Mouse (Mus musculus) midbrain, postnatal 0 days (tissue): ENCODE results near the gene Lime1. TPM values are rescaled to one million over a fixed set of nuclear protein-coding genes. Genes with fewer than 3 reads are reported as not detected.

Source experiments
- ATAC-seq: fragments of 200-750 bp; cut with Nextera tagmentation; 2 replicates; pipeline ENCODE4 v1.8.0; 2017; ENCODE audit warnings: moderate number of reproducible peaks, mild to moderate bottlenecking, moderate TSS enrichment, moderate library complexity; ENCODE audit not compliant: low FRiP score
- DNase-seq: peaks from one replicate; pipeline ENCODE4 v3.0.0-alpha.2; 2015; ENCODE audit warnings: low spot score
- H3K27ac ChIP-seq: fragments of 300-500 bp; sonication (generic); 2 replicates; pipeline ENCODE4 v1.5.1; 2014; ENCODE audit warnings: low read depth, mild to moderate bottlenecking, low read length, mixed read lengths
- H3K27me3 ChIP-seq: fragments of 300-500 bp; sonication (generic); 2 replicates; pipeline ENCODE4 v1.6.1; 2014; ENCODE audit warnings: low read length, control low read depth, mixed read lengths; ENCODE audit not compliant: insufficient read depth
- H3K36me3 ChIP-seq: fragments of 300-500 bp; sonication (generic); 2 replicates; pipeline ENCODE4 v1.6.1; 2014; ENCODE audit warnings: low read length, control low read depth, mixed read lengths; ENCODE audit not compliant: insufficient read depth
- H3K4me1 ChIP-seq: fragments of 300-500 bp; sonication (generic); 2 replicates; pipeline ENCODE4 v1.6.1; 2014; ENCODE audit warnings: mild to moderate bottlenecking, control low read depth, antibody characterized with exemption, low read length, mixed read lengths; ENCODE audit not compliant: insufficient read depth
- H3K4me2 ChIP-seq: fragments of 300-500 bp; sonication (generic); 2 replicates; pipeline ENCODE4 v1.6.1; 2014; ENCODE audit warnings: low read depth, mild to moderate bottlenecking, low read length, mixed read lengths; ENCODE audit not compliant: poor library complexity, severe bottlenecking
- H3K4me3 ChIP-seq: fragments of 300-500 bp; sonication (generic); 2 replicates; pipeline ENCODE4 v1.5.1; 2014; ENCODE audit warnings: low read depth, mild to moderate bottlenecking, low read length, moderate library complexity
- H3K9ac ChIP-seq: fragments of 300-500 bp; sonication (generic); replicated peaks from 2 replicates; pipeline ENCODE4 v1.6.1; 2014; ENCODE audit warnings: mild to moderate bottlenecking, low read length, moderate library complexity, mixed read lengths; ENCODE audit not compliant: poor library complexity, severe bottlenecking
- H3K9me3 ChIP-seq: fragments of 300-500 bp; sonication (generic); 2 replicates; pipeline ENCODE4 v1.6.1; 2016; ENCODE audit warnings: low read length, control low read depth
- CTCF ChIP-seq: IDR thresholded peaks from 2 replicates; pipeline ENCODE4 v1.5.1; 2016; ENCODE audit warnings: antibody characterized with exemption, mild to moderate bottlenecking
- WGBS: fragments of 180-500 bp; shearing (Covaris S2); extraction: QIAGEN DNeasy Blood & Tissue Kit; methylation state at CpG from one replicate; pipeline ENCODE4 v1.1.7; 2014; 5-methylcytosine and 5-hydroxymethylcytosine counted together
- polyA plus RNA-seq: library from polyadenylated mRNA; unstranded; fragments of >200 nt; fragmentation: Nextera tagmentation; extraction: Ambion mirVana; gene quantifications from 2 replicates; pipeline ENCODE4 v1.2.1, GENCODE M21; 2015
- total RNA-seq: library from RNA; depleted of rRNA; stranded (reverse); fragments of >200 nt; gene quantifications from 2 replicates; pipeline ENCODE4 v1.2.3, GENCODE M21; 2014

Gene Lime1
- total and polyA plus RNA-seq, 2 experiments from 2014 or later: 30.3 to 44.8 TPM

- Histone ChIP-seq H3K4me3 (no peak overlapping the region), H3K9ac (no peak overlapping the region), H3K36me3 (0 out of 2 replicates have a peak, but pooled peaks cover 7% of the 10 kb centered on the region), H3K9me3 (no peaks in the 10 kb centered on the region), H3K4me1 (no peaks in the 10 kb centered on the region), H3K4me2 (no peak overlapping the region), H3K27me3 (no peaks in the 10 kb centered on the region), H3K27ac (no peak overlapping the region)
- DNase-seq (peak; percentile 77), ATAC-seq (no peak)
- TF ChIP-seq CTCF: peak; percentile 80
- 35% methylated on average over 4 of the region's 4 CpGs for WGBS
These were observed 31.0 kb downstream of the Lime1 start for GRCm38 (mm10) chr2:181410760-181411473.

- H3K27me3 ChIP-seq: no peaks in the 10 kb centered on the region
- H3K36me3 ChIP-seq: 0 out of 2 replicates have a peak, but pooled peaks cover 7% of the 10 kb centered on the region
- H3K4me3 ChIP-seq: no peak overlapping the region
- H3K9ac ChIP-seq: no peak overlapping the region
- no peak for DNase-seq
- no peak overlapping the region for H3K4me2 ChIP-seq
- ATAC-seq: no peak
- no peaks in the 10 kb centered on the region for H3K9me3 ChIP-seq
- H3K27ac ChIP-seq: no peak overlapping the region
- no peaks in the 10 kb centered on the region for H3K4me1 ChIP-seq
- WGBS: 63% methylated on average over 2 of the region's 2 CpGs
- no peak for TF ChIP-seq CTCF
These were observed 33.3 kb downstream of the Lime1 start for GRCm38 (mm10) chr2:181413141-181413540.

- Histone ChIP-seq H3K4me2 (no peak overlapping the region), H3K9ac (no peak overlapping the region), H3K4me3 (no peak overlapping the region), H3K4me1 (no peaks in the 10 kb centered on the region), H3K27me3 (no peaks in the 10 kb centered on the region), H3K36me3 (0 out of 2 replicates have a peak, but pooled peaks cover 7% of the 10 kb centered on the region), H3K9me3 (no peaks in the 10 kb centered on the region), H3K27ac (no peak overlapping the region)
- DNase-seq (peak; percentile 29), ATAC-seq (no peak)
- 57% methylated on average over 3 of the region's 3 CpGs for WGBS
- TF ChIP-seq CTCF: no peak
These were observed 36.1 kb downstream of the Lime1 start for GRCm38 (mm10) chr2:181415945-181416344.

DNA sequence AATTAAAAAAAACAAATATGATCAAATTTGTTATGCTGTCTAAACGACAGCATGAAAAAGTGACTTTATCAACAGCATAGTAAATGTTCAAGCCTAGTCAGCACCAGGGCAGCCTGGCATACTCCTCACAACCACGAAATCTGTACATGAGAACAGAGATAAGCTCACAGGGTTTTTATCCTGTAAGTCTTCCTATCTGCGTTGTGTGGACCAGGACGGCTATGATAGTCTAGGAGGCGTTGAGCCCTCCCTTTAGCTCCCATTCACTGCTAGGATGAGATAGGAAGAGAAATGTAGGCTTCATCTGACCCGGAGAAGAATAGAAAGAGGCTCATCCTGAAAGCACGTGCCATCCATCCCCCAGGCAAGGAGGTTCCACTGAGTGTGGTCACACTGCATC, 39.5 kb downstream of the Lime1 start:
- WGBS: 78% methylated on average over 7 of the region's 7 CpGs
- Histone ChIP-seq H3K9ac (no peak overlapping the region), H3K9me3 (no peaks in the 10 kb centered on the region), H3K4me2 (no peak overlapping the region), H3K27ac (no peak overlapping the region), H3K4me3 (no peak overlapping the region), H3K27me3 (no peaks in the 10 kb centered on the region), H3K4me1 (no peaks in the 10 kb centered on the region), H3K36me3 (peaks cover 8% of the 10 kb centered on the region; the same call in 1 of the 2 replicates)
- ATAC-seq (no peak), DNase-seq (no peak)
- TF ChIP-seq CTCF: no peak

DNA sequence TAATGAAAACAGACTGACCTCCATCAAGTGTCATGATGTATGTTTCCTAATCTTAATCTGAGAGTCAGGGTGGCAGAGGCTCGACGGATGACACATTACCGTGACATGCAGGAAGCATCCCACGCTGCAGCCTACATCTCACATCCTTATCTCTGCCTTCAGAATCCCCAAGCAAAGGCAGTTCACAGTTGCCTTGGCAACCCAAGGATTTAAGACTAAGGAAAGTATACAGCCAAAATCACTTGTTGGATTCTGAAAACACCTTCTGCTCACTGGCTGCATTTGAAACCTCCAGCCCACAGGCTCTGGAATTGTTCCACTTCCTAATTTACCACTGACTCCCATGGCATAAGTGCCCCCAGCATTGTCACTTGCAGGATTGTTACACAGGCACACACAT, 40.5 kb downstream of the Lime1 start:
- Histone ChIP-seq H3K36me3 (peaks cover 8% of the 10 kb centered on the region; the same call in 1 of the 2 replicates), H3K4me1 (no peaks in the 10 kb centered on the region), H3K27ac (no peak overlapping the region), H3K27me3 (no peaks in the 10 kb centered on the region), H3K4me2 (no peak overlapping the region), H3K9me3 (no peaks in the 10 kb centered on the region), H3K9ac (no peak overlapping the region), H3K4me3 (no peak overlapping the region)
- no peak for TF ChIP-seq CTCF
- DNase-seq (no peak), ATAC-seq (no peak)
- 72% methylated on average over 4 of the region's 4 CpGs for WGBS

DNA sequence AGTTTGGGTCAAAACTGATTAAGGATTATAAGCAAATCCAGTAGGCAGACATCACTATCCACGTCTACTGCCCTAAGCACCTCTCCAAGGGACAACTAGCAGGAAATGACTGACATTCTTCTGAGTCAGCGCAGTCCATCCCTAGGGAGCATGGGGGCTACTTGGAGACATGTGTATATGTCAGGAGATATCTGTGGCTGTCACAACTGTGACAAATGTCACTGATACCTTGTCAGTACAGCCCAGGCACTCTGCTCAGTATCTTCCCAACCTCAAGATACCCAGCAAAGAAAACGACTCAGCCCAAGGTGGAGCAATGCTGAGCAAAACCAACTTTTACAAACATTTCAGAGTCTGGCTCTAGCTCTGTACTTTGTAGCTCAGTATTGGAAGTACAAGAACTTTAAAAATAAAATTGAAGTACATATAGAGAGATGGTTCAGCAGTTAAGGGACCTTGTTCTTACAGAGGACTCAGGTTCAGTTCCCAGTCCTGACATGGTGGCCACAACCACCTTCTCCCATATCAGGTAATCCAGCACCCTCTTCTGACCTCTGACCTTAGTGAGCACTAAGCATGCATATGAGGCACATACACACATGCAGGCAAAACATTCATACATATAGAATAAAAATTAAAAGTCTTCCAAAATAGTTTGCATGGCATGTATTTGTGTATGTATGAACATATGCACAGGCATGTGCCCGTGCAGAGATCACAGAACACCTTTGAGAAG, 41.2 kb downstream of the Lime1 start:
- Histone ChIP-seq H3K4me3 (no peak overlapping the region), H3K36me3 (peaks cover 8% of the 10 kb centered on the region; the same call in 1 of the 2 replicates), H3K4me2 (no peak overlapping the region), H3K4me1 (no peaks in the 10 kb centered on the region), H3K27me3 (no peaks in the 10 kb centered on the region), H3K9me3 (no peaks in the 10 kb centered on the region), H3K27ac (no peak overlapping the region), H3K9ac (no peak overlapping the region)
- DNase-seq: no peak
- no peak for ATAC-seq
- TF ChIP-seq CTCF: no peak
- 77% methylated on average over 4 of the region's 4 CpGs for WGBS
